Mouse (Mus musculus) ES-E14 (cell line): ENCODE measurements around the gene Podxl.

Experiments used
- CHD2 ChIP-seq: IDR thresholded peaks from 2 replicates; pipeline ENCODE4 v1.6.1; 2014; ENCODE audit warnings: mild to moderate bottlenecking, low read depth, low read length, inconsistent platforms
- HCFC1 ChIP-seq: IDR thresholded peaks from 2 replicates; pipeline ENCODE4 v1.6.1; 2012; ENCODE audit warnings: low read length, inconsistent platforms, borderline replicate concordance; ENCODE audit not compliant: insufficient read depth
- MAFK ChIP-seq: IDR thresholded peaks from 2 replicates; pipeline ENCODE4 v1.6.1; 2014; ENCODE audit warnings: mild to moderate bottlenecking, low read depth, low read length, inconsistent platforms; ENCODE audit not compliant: insufficient read depth
- ZC3H11A ChIP-seq: IDR thresholded peaks from 2 replicates; pipeline ENCODE4 v1.6.1; 2012; ENCODE audit warnings: low read depth, mild to moderate bottlenecking, inconsistent platforms, low read length, borderline replicate concordance
- ZNF384 ChIP-seq: IDR thresholded peaks from 2 replicates; pipeline ENCODE4 v1.6.1; 2012; ENCODE audit warnings: low read depth, low read length, inconsistent platforms

DNA sequence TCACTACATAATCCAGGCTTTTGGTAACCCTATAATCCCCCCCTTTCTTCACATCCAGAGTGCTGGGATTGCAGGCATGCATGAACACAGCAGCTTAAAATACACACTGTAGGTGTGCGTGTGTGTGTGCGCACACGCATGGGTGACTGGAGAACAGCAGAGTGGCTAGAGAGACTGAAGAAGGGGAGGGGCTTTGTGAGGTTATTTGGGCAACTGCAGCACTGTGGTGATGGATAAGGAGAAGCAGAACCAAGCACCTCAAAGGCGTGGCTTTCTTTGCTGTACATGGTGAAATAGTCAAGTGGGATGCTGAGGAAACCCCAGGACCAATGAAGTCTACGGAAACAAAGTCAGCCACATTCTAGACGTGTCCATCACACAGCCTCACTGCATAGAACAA lies 23.8 kb downstream of the Podxl start:
- no peak for TF ChIP-seq ZC3H11A
- no peak for TF ChIP-seq CHD2
- TF ChIP-seq HCFC1 = no peak
- TF ChIP-seq MAFK = no peak
- no peak for TF ChIP-seq ZNF384
